Mouse (Mus musculus): Measurements from ENCODE around the gene Mars2. TPM values are rescaled to one million over a fixed set of nuclear protein-coding genes. Genes with fewer than 3 reads are reported as not detected.

The Mars2 gene
- polyA plus RNA-seq, 1 experiment: 4.4 TPM

DNA sequence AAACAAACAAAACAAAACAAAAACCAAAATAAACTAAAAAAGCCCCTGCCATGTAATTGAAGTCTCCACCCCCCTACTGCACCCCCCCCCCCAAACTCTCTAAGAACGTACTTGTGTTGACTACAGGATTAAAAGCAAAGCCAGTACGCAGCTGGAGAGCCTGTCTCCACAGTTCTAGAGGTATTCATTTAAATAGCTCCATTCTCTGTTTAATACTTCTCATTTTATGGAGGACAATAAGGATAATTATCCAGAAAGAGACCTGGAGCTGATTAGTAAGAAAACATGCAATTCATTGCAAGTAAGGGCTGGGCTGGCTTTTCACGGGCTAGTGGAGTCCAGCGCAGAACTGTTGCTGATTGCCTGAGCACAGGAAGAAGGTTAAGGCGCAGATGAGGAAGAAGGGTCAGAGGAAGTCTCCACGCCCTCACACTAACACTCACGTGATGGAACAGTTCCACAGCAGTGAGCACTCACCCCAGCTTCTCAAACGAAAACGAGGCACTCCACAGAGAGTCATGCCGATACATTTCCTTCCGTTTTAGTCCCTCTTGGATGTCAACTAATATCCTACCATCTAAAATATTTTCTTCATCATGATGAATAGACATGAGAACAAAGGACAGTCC, 21.7 kb upstream of the Mars2 start:
- TF ChIP-seq POLR2A (IDR thresholded peaks at IDR 0.05; ENCODE audit: insufficient read depth, low read length): no peak
- TF ChIP-seq EP300 (IDR thresholded peaks at IDR 0.05; ENCODE audit: insufficient read depth, low read depth, low read length): no peak
- TF ChIP-seq CTCF (IDR thresholded peaks at IDR 0.05; ENCODE audit: low read depth, low read length): no peak
- H3K27ac ChIP-seq (ENCODE audit: insufficient read depth, low read length): no peak overlapping the region
- no peak overlapping the region for H3K9ac ChIP-seq (ENCODE audit: low read depth, poor library complexity, severe bottlenecking)
- no peaks in the 10 kb centered on the region for H3K9me3 ChIP-seq (replicated peaks; ENCODE audit: control insufficient read depth, insufficient read depth, low read length, poor library complexity, severe bottlenecking)
- H3K4me1 ChIP-seq (ENCODE audit: control insufficient read depth, insufficient read depth, low read length): peaks cover 5% of the 10 kb centered on the region
- no peaks in the 10 kb centered on the region for H3K36me3 ChIP-seq (ENCODE audit: control insufficient read depth, insufficient read depth, low read length, poor library complexity, severe bottlenecking)
- H3K27me3 ChIP-seq (ENCODE audit: control insufficient read depth, insufficient read depth, low read length, poor library complexity, severe bottlenecking): no peaks in the 10 kb centered on the region
- no peak overlapping the region for H3K4me3 ChIP-seq (ENCODE audit: low read depth, low read length)

DNA sequence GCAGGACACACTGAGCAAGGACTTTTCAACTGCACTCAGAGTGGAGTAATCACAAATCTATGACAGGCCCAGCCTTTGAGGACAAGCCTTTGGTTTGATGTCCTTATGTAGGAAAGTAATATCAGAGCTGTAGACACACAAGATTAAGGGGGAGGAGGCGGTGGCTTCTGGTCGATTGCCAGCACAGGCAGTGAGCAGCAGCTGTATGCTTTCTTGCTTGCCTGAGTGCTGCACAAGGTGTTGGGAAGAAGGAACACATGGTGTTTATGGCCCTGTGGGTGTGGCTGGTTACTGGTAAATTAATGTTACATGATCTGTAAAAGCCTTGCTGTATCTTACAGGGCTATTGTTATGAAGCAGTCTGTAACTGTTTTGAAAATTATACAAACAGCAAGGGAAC, 19.8 kb upstream of the Mars2 start:
- Histone ChIP-seq H3K9me3 (replicated peaks; ENCODE audit: control insufficient read depth, insufficient read depth, low read length, poor library complexity, severe bottlenecking) (no peaks in the 10 kb centered on the region), H3K9ac (ENCODE audit: low read depth, poor library complexity, severe bottlenecking) (no peak overlapping the region), H3K27me3 (ENCODE audit: control insufficient read depth, insufficient read depth, low read length, poor library complexity, severe bottlenecking) (no peaks in the 10 kb centered on the region), H3K27ac (ENCODE audit: insufficient read depth, low read length) (no peak overlapping the region), H3K4me1 (ENCODE audit: control insufficient read depth, insufficient read depth, low read length) (peaks cover 2% of the 10 kb centered on the region), H3K4me3 (ENCODE audit: low read depth, low read length) (no peak overlapping the region), H3K36me3 (ENCODE audit: control insufficient read depth, insufficient read depth, low read length, poor library complexity, severe bottlenecking) (no peaks in the 10 kb centered on the region)
- TF ChIP-seq CTCF (IDR thresholded peaks at IDR 0.05; ENCODE audit: low read depth, low read length) (no peak), POLR2A (IDR thresholded peaks at IDR 0.05; ENCODE audit: insufficient read depth, low read length) (no peak), EP300 (IDR thresholded peaks at IDR 0.05; ENCODE audit: insufficient read depth, low read depth, low read length) (no peak)

DNA sequence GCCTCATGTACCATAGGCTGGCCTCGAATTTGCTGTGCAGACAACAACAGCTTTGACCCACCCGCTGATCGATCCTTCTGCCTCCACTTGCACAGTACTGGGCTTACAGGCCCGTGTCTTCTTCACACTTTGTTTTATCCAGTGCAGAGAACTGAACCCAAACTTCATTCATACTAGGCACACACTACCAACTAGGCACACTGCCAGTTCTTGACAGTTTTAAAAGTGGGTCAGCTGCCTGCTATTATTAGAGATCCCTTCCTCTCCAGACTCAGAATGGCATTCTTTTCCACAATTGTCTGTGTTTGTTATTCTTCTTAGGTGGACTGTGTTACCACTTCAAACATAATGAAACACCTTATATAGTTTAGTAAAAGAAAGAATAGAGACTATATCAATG, 15.6 kb upstream of the Mars2 start:
- Histone ChIP-seq H3K9ac (ENCODE audit: low read depth, poor library complexity, severe bottlenecking) (no peak overlapping the region), H3K4me1 (ENCODE audit: control insufficient read depth, insufficient read depth, low read length) (no peaks in the 10 kb centered on the region), H3K27ac (ENCODE audit: insufficient read depth, low read length) (no peak overlapping the region), H3K9me3 (replicated peaks; ENCODE audit: control insufficient read depth, insufficient read depth, low read length, poor library complexity, severe bottlenecking) (no peaks in the 10 kb centered on the region), H3K27me3 (ENCODE audit: control insufficient read depth, insufficient read depth, low read length, poor library complexity, severe bottlenecking) (no peaks in the 10 kb centered on the region), H3K4me3 (ENCODE audit: low read depth, low read length) (no peak overlapping the region), H3K36me3 (ENCODE audit: control insufficient read depth, insufficient read depth, low read length, poor library complexity, severe bottlenecking) (no peaks in the 10 kb centered on the region)
- TF ChIP-seq CTCF (IDR thresholded peaks at IDR 0.05; ENCODE audit: low read depth, low read length) (no peak), POLR2A (IDR thresholded peaks at IDR 0.05; ENCODE audit: insufficient read depth, low read length) (no peak), EP300 (IDR thresholded peaks at IDR 0.05; ENCODE audit: insufficient read depth, low read depth, low read length) (no peak)

DNA sequence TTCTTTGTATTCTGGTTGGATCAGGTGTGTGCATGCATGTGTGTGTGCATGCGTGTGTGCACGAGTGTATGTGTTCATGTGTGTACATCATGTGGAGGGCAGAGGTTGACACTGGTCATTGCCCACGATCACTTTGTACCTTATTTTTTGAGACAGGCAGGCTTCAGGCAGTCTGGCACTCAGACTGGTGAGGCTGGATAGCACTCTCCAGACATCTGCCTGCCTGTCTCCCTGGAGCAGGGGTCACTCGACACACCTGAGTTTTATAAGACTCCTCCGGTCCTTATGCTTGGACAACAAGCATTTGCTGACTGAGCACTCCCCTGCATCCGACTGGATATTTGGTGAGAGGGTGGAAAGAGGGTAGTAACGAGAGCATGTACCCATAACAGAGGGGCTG, 14.0 kb upstream of the Mars2 start:
- H3K27ac ChIP-seq (ENCODE audit: insufficient read depth, low read length): no peak overlapping the region
- no peak overlapping the region for H3K4me3 ChIP-seq (ENCODE audit: low read depth, low read length)
- no peaks in the 10 kb centered on the region for H3K9me3 ChIP-seq (replicated peaks; ENCODE audit: control insufficient read depth, insufficient read depth, low read length, poor library complexity, severe bottlenecking)
- no peaks in the 10 kb centered on the region for H3K36me3 ChIP-seq (ENCODE audit: control insufficient read depth, insufficient read depth, low read length, poor library complexity, severe bottlenecking)
- no peak for TF ChIP-seq CTCF (IDR thresholded peaks at IDR 0.05; ENCODE audit: low read depth, low read length)
- TF ChIP-seq POLR2A (IDR thresholded peaks at IDR 0.05; ENCODE audit: insufficient read depth, low read length): no peak
- TF ChIP-seq EP300 (IDR thresholded peaks at IDR 0.05; ENCODE audit: insufficient read depth, low read depth, low read length): no peak
- H3K27me3 ChIP-seq (ENCODE audit: control insufficient read depth, insufficient read depth, low read length, poor library complexity, severe bottlenecking): no peaks in the 10 kb centered on the region
- H3K9ac ChIP-seq (ENCODE audit: low read depth, poor library complexity, severe bottlenecking): no peak overlapping the region
- no peaks in the 10 kb centered on the region for H3K4me1 ChIP-seq (ENCODE audit: control insufficient read depth, insufficient read depth, low read length)

DNA sequence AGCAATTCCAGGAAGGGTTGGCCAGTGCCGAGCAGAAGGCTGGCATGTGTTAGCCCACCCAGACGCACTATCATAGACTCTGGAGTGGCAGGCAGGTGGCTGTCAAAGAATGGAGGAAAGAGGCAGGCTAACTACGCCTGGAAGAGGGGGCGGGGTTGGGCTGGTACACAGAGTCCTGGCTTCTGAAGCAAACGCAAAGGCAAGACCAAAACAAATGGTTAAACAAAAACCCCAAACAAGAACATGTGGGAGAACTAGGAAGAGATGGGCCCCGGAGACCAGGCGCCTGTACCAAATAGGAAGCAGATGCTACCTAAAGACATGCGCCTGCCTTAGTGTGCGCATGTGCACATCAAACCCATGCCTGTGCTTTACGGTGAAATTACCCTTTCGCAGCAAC, 12.9 kb upstream of the Mars2 start:
- TF ChIP-seq EP300 (IDR thresholded peaks at IDR 0.05; ENCODE audit: insufficient read depth, low read depth, low read length) (no peak), POLR2A (IDR thresholded peaks at IDR 0.05; ENCODE audit: insufficient read depth, low read length) (no peak), CTCF (IDR thresholded peaks at IDR 0.05; ENCODE audit: low read depth, low read length) (no peak)
- Histone ChIP-seq H3K36me3 (ENCODE audit: control insufficient read depth, insufficient read depth, low read length, poor library complexity, severe bottlenecking) (no peaks in the 10 kb centered on the region), H3K9me3 (replicated peaks; ENCODE audit: control insufficient read depth, insufficient read depth, low read length, poor library complexity, severe bottlenecking) (no peaks in the 10 kb centered on the region), H3K27me3 (ENCODE audit: control insufficient read depth, insufficient read depth, low read length, poor library complexity, severe bottlenecking) (no peaks in the 10 kb centered on the region), H3K4me3 (ENCODE audit: low read depth, low read length) (no peak overlapping the region), H3K4me1 (ENCODE audit: control insufficient read depth, insufficient read depth, low read length) (no peaks in the 10 kb centered on the region), H3K9ac (ENCODE audit: low read depth, poor library complexity, severe bottlenecking) (no peak overlapping the region), H3K27ac (ENCODE audit: insufficient read depth, low read length) (no peak overlapping the region)

DNA sequence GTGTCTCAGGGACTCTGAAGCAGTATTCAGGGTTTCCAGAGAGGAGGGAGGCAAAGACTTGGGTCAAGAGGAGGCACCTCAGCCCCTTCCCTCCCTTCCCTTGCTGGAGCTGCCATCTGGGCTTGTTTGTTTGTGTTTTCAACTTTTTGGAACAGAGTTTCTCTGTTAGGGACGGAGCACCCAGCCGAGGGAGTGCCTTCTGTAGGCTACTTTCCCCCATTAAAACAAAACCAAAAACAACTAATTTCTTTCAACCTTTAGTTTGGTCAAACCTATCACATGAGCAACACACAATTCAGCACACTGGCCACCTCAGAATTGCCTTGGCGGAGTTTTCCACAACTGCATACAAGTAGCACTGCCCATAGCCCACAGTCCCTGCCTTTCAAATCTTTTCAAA, 11.6 kb upstream of the Mars2 start:
- no peak overlapping the region for H3K9ac ChIP-seq (ENCODE audit: low read depth, poor library complexity, severe bottlenecking)
- H3K4me3 ChIP-seq (ENCODE audit: low read depth, low read length): no peak overlapping the region
- no peaks in the 10 kb centered on the region for H3K27me3 ChIP-seq (ENCODE audit: control insufficient read depth, insufficient read depth, low read length, poor library complexity, severe bottlenecking)
- no peak overlapping the region for H3K27ac ChIP-seq (ENCODE audit: insufficient read depth, low read length)
- no peaks in the 10 kb centered on the region for H3K9me3 ChIP-seq (replicated peaks; ENCODE audit: control insufficient read depth, insufficient read depth, low read length, poor library complexity, severe bottlenecking)
- H3K4me1 ChIP-seq (ENCODE audit: control insufficient read depth, insufficient read depth, low read length): no peaks in the 10 kb centered on the region
- H3K36me3 ChIP-seq (ENCODE audit: control insufficient read depth, insufficient read depth, low read length, poor library complexity, severe bottlenecking): no peaks in the 10 kb centered on the region
- TF ChIP-seq EP300 (IDR thresholded peaks at IDR 0.05; ENCODE audit: insufficient read depth, low read depth, low read length) (no peak), CTCF (IDR thresholded peaks at IDR 0.05; ENCODE audit: low read depth, low read length) (no peak), POLR2A (IDR thresholded peaks at IDR 0.05; ENCODE audit: insufficient read depth, low read length) (no peak)
